Comparison of ENCODE assay signal across 40 mouse cellular contexts in the genomic region with DNA sequence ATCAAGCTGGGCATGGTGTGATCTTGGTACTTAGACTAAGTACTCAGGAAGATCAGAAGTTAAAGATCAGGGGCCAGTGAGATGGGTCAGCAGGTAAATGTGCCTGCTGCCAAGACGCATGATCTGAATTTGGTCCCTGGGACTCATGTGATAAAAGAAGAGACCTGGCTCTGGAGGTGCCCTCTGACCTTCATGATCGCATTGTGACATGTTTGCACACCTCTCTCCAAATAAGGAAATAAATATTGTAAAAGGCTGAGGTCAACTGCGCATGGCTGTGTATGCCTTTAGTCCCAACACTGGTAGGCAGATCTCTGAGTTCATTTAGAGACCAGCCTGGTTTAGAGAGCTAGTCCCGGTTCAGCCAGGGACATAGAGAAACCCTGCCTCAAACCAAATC. TPM values are rescaled to one million over a fixed set of nuclear protein-coding genes. Genes with fewer than 3 reads are reported as not detected.
"Had no signal": no experiment of that assay in that cellular context is flagged by ENCODE, and none has a peak within 500 bp of the region (broad histone marks: within the 10 kb centered on the region; RNA-seq: fewer than 3 reads in every experiment).

No protein-coding gene starts in this region.

- H3K36me3 ChIP-seq: heart, embryonic 10.5 days; heart, embryonic 12.5 days; heart, embryonic 13.5 days; heart, embryonic 15.5 days; hindbrain, embryonic 10.5 days; hindbrain, embryonic 12.5 days; hindbrain, embryonic 13.5 days; hindbrain, embryonic 15.5 days; intestine, embryonic 15.5 days; kidney, embryonic 15.5 days had no signal

- H3K4me3 ChIP-seq: heart, embryonic 10.5 days; heart, embryonic 12.5 days; heart, embryonic 13.5 days; heart, embryonic 15.5 days; hindbrain, embryonic 10.5 days; hindbrain, embryonic 12.5 days; hindbrain, embryonic 13.5 days; hindbrain, embryonic 15.5 days; intestine, embryonic 15.5 days; kidney, embryonic 15.5 days; layer of hippocampus, adult 2 months had no signal

- H3K9me3 ChIP-seq: heart, embryonic 10.5 days; heart, embryonic 12.5 days; heart, embryonic 13.5 days; heart, embryonic 15.5 days; hindbrain, embryonic 10.5 days; hindbrain, embryonic 12.5 days; hindbrain, embryonic 13.5 days; hindbrain, embryonic 15.5 days; intestine, embryonic 15.5 days; kidney, embryonic 15.5 days had no signal

- H3K4me2 ChIP-seq: heart, embryonic 11.5 days; heart, embryonic 12.5 days; heart, embryonic 13.5 days; heart, embryonic 15.5 days; hindbrain, embryonic 12.5 days; hindbrain, embryonic 13.5 days; hindbrain, embryonic 14.5 days; hindbrain, embryonic 15.5 days; intestine, embryonic 15.5 days; kidney, embryonic 15.5 days had no signal

- H3K4me1 ChIP-seq: heart, embryonic 10.5 days; heart, embryonic 12.5 days; heart, embryonic 15.5 days; hindbrain, embryonic 15.5 days had no signal

- ATAC-seq: hindbrain, embryonic 16.5 days; hindbrain, postnatal 0 days; inflammation-experienced regulatory T-cells, adult 6 months; intestine, embryonic 15.5 days; intestine, embryonic 16.5 days; intestine, postnatal 0 days had no signal

- H3K27ac ChIP-seq: heart, embryonic 10.5 days; heart, embryonic 13.5 days; heart, embryonic 15.5 days; hindbrain, embryonic 10.5 days; hindbrain, embryonic 12.5 days; hindbrain, embryonic 13.5 days; hindbrain, embryonic 14.5 days; hindbrain, embryonic 15.5 days; hindbrain, postnatal 0 days; intestine, embryonic 15.5 days; kidney, embryonic 15.5 days; kidney, postnatal 0 days; layer of hippocampus, adult 2 months had no signal

- H3K27me3 ChIP-seq: heart, embryonic 12.5 days; heart, embryonic 13.5 days; heart, embryonic 15.5 days; hindbrain, embryonic 12.5 days; hindbrain, embryonic 13.5 days; hindbrain, embryonic 15.5 days; intestine, embryonic 15.5 days; kidney, embryonic 15.5 days had no signal

- H3K9ac ChIP-seq: heart, embryonic 12.5 days; heart, embryonic 13.5 days; heart, embryonic 15.5 days; hindbrain, embryonic 12.5 days; hindbrain, embryonic 13.5 days; hindbrain, embryonic 14.5 days; hindbrain, embryonic 15.5 days; intestine, embryonic 15.5 days; kidney, embryonic 15.5 days had no signal

- DNase-seq: heart, postnatal 10 days; heart, postnatal 14 days; heart, postnatal 36 days; heart, postnatal 4 days; kidney, adult 11 months; kidney, adult 18-20 months; kidney, adult 2 months; kidney, adult 8-10 months; kidney, adult 9 months; kidney, postnatal 10 days; kidney, postnatal 14 days; kidney, postnatal 25 days; kidney, postnatal 36 days; kidney, postnatal 4 days; layer of hippocampus, adult 9-11 months; layer of hippocampus, postnatal 36 days had no signal

RNA-seq across cellular contexts. Expression of a gene that starts 22.6 kb away (rescaled TPM):
- total RNA-seq: heart, postnatal 10 days; heart, postnatal 14 days; layer of hippocampus, adult 2 months; layer of hippocampus, postnatal 10 days; layer of hippocampus, postnatal 14 days; layer of hippocampus, postnatal 25 days; layer of hippocampus, postnatal 36 days had no signal
- polyA plus RNA-seq: heart, embryonic 14.5 days; hindbrain, embryonic 11.5 days; hindbrain, embryonic 14.5 days had no signal
